Mouse (Mus musculus) forebrain, embryonic 14.5 days (tissue): ENCODE measurements around the gene Cstb. TPM values are rescaled to one million over a fixed set of nuclear protein-coding genes. Genes with fewer than 3 reads are reported as not detected.

Source experiments
- ATAC-seq: fragments of 200-750 bp; cut with Nextera tagmentation; 2 replicates; pipeline ENCODE4 v1.8.0; 2017; ENCODE audit warnings: mild to moderate bottlenecking, moderate library complexity
- DNase-seq: peaks from one replicate; pipeline ENCODE4 v3.0.0-alpha.2; 2015; ENCODE audit warnings: low spot score
- H3K27ac ChIP-seq: fragments of 300-500 bp; sonication (generic); 2 replicates; pipeline ENCODE4 v1.5.1; 2014; ENCODE audit warnings: low read depth, mild to moderate bottlenecking, control low read depth, low read length, moderate library complexity
- H3K27me3 ChIP-seq: fragments of 300-500 bp; sonication (generic); replicated peaks from 2 replicates; pipeline ENCODE4 v1.6.1; 2014; ENCODE audit warnings: low read length, control low read depth, mixed read lengths; ENCODE audit not compliant: control insufficient read depth, insufficient read depth
- H3K36me3 ChIP-seq: fragments of 300-500 bp; sonication (generic); 2 replicates; pipeline ENCODE4 v1.6.1; 2014; ENCODE audit warnings: low read length, control low read depth; ENCODE audit not compliant: control insufficient read depth, insufficient read depth
- H3K4me1 ChIP-seq: fragments of 300-500 bp; sonication (generic); 2 replicates; pipeline ENCODE4 v1.6.1; 2014; ENCODE audit warnings: antibody characterized with exemption, low read length, control low read depth; ENCODE audit not compliant: control insufficient read depth, insufficient read depth
- H3K4me2 ChIP-seq: fragments of 300-500 bp; sonication (generic); 2 replicates; pipeline ENCODE4 v1.6.1; 2014; ENCODE audit warnings: mild to moderate bottlenecking, control low read depth, low read length
- H3K4me3 ChIP-seq: fragments of 300-500 bp; sonication (generic); 2 replicates; pipeline ENCODE4 v1.5.1; 2014; ENCODE audit warnings: low read depth, low read length, control low read depth
- H3K9ac ChIP-seq: fragments of 300-500 bp; sonication (generic); 2 replicates; pipeline ENCODE4 v1.6.1; 2014; ENCODE audit warnings: mild to moderate bottlenecking, low read length, control low read depth, moderate library complexity
- H3K9me3 ChIP-seq: fragments of 300-500 bp; sonication (generic); replicated peaks from 2 replicates; pipeline ENCODE4 v1.6.1; 2016; ENCODE audit warnings: low read length, control low read depth, mixed read lengths; ENCODE audit not compliant: control insufficient read depth
- WGBS: fragments of 180-500 bp; shearing (Covaris S2); extraction: QIAGEN DNeasy Blood & Tissue Kit; methylation state at CpG from one replicate; pipeline ENCODE4 v1.1.7; 2014; 5-methylcytosine and 5-hydroxymethylcytosine counted together
- polyA plus RNA-seq: library from polyadenylated mRNA; unstranded; fragments of >200 nt; fragmentation: Nextera tagmentation; extraction: Ambion mirVana; gene quantifications from 2 replicates; pipeline ENCODE4 v1.2.1, GENCODE M21; 2014

Cstb gene
- polyA plus RNA-seq, 1 experiment from 2014 or later, result 142 TPM

DNA sequence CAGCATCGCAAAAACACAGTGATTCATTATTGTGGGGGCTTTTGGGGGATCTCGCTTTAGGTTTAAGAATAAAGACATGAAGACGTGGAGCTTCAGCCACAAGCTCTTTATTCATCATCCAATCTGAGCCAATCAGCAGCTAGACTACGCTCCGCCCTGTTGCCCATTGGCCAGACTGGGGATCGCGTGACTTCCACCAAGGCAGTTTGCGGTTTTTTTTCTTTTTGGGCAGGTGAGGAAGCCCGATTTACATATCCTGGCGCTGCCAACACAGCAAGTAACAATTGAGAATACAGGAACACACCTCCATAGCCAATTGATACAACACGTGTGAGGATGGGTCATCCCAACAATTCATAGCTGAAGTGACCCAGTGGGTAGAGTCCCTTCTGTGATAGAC lies 2.6 kb downstream of the Cstb start:
- Histone ChIP-seq H3K9ac (no peak overlapping the region), H3K4me1 (peaks cover 6% of the 10 kb centered on the region), H3K9me3 (no peaks in the 10 kb centered on the region), H3K36me3 (peaks cover 16% of the 10 kb centered on the region), H3K4me2 (no peak overlapping the region), H3K27ac (no peak overlapping the region), H3K27me3 (no peaks in the 10 kb centered on the region), H3K4me3 (no peak overlapping the region)
- ATAC-seq (no peak), DNase-seq (no peak)
- 91% methylated on average over 11 of the region's 11 CpGs for WGBS

DNA sequence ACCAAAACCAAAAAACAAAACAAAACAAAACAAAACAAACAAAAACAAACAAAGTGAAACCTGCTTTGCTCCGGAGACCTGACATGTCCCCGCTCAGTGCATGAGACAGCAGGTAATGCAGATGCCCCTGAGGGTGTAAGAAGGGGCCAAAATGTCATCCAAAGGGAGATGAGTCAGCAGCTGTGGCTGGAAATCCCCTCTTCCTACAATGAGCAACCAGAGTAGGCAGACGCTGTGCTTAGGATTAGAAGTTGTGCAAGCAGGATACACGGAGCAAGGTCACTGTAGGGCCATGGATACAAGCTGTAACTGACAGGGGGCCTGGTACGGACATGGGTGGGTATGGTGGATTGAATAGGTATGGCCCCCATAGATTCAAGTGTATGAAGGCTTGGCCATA lies 3.7 kb downstream of the Cstb start:
- 87% methylated on average over 5 of the region's 5 CpGs for WGBS
- no peak overlapping the region for H3K9ac ChIP-seq
- no peak overlapping the region for H3K4me2 ChIP-seq
- H3K27me3 ChIP-seq, result no peaks in the 10 kb centered on the region
- no peaks in the 10 kb centered on the region for H3K9me3 ChIP-seq
- peaks cover 6% of the 10 kb centered on the region for H3K4me1 ChIP-seq
- ATAC-seq (no peak), DNase-seq (no peak)
- no peak overlapping the region for H3K27ac ChIP-seq
- H3K4me3 ChIP-seq, result no peak overlapping the region
- peaks cover 16% of the 10 kb centered on the region for H3K36me3 ChIP-seq

DNA sequence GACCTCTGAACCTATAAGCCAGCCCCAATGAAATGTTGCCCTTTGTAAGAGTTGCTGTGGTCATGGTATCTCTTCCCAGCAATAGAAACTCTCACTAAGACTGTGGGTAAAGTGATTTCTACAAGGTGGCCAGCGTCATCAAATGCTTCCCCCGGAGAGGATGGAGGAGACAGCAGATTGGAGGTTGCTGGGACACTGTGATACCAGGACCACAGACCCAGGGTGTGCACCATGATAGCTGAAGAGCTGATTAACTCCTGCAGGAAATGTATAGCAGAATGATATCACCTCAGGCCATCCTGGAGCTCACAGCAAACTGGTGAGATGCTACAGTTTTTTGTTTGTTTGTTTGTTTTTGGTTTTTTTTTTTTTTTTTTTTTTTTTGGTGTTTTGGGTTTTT lies 4.3 kb downstream of the Cstb start:
- peaks cover 16% of the 10 kb centered on the region for H3K36me3 ChIP-seq
- H3K4me2 ChIP-seq, result no peak overlapping the region
- no peaks in the 10 kb centered on the region for H3K27me3 ChIP-seq
- no peak for ATAC-seq
- H3K27ac ChIP-seq, result no peak overlapping the region
- no peak for DNase-seq
- H3K9ac ChIP-seq, result no peak overlapping the region
- peaks cover 6% of the 10 kb centered on the region for H3K4me1 ChIP-seq
- 84% methylated on average over 2 of the region's 2 CpGs for WGBS
- no peaks in the 10 kb centered on the region for H3K9me3 ChIP-seq
- H3K4me3 ChIP-seq, result no peak overlapping the region

DNA sequence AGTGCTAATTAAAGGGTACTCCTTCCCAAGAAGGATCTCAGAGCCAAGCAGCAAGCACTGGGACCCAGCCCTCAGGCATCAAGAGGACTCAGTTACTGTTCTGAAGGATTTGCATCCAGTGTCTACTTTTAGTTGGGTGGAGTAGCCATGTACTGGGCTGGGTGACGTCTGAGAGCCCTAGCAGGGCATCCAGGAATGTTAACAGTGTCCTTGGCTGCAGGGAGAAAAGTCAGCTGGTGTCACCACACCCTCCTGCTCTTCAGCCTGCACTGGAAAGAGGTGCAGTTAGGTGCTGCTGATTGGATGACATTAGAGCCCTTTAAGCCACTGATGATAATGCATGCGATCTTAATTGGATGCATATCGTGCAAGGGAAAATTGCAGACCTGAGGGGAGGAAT lies 7.4 kb downstream of the Cstb start:
- H3K27ac ChIP-seq, result no peak overlapping the region

DNA sequence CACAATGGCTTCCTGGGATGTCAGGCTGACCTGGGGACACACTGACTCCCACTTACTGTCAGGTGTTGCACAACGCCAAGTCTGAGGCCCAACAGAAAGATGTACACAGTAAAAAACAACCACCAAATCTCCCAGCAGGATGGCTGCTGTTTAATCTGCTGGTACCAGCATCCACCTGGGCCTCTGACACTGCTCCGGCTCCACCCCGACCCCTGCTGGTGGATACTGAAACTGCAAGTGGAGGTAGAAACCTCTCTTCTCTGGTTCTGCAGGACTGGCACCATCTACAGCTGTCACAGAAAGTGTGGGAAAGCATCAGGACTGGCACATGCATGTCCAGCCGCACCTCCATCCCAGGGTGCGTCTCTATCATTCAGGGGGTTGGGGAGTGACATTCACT lies 12.6 kb downstream of the Cstb start:
- Histone ChIP-seq H3K9ac (no peak overlapping the region), H3K27me3 (no peaks in the 10 kb centered on the region), H3K4me3 (no peak overlapping the region), H3K9me3 (no peaks in the 10 kb centered on the region), H3K36me3 (no peaks in the 10 kb centered on the region; the same call in 1 of the 2 replicates), H3K27ac (no peak overlapping the region), H3K4me1 (no peaks in the 10 kb centered on the region), H3K4me2 (no peak overlapping the region)
- peak; percentile 72 for DNase-seq
- whole genome bisulfite sequencing, result 10% methylated on average over 5 of the region's 5 CpGs
- ATAC-seq, result peak; percentile 45

More for the DNA sequence above, 7.4 kb downstream of the Cstb start:
- no peak for ATAC-seq
- Histone ChIP-seq H3K36me3 (peaks cover 9% of the 10 kb centered on the region), H3K4me2 (no peak overlapping the region), H3K4me1 (no peaks in the 10 kb centered on the region), H3K27me3 (no peaks in the 10 kb centered on the region), H3K9ac (no peak overlapping the region), H3K4me3 (no peak overlapping the region), H3K9me3 (no peaks in the 10 kb centered on the region)
- WGBS, result 56% methylated on average over 3 of the region's 3 CpGs
- DNase-seq, result no peak

DNA sequence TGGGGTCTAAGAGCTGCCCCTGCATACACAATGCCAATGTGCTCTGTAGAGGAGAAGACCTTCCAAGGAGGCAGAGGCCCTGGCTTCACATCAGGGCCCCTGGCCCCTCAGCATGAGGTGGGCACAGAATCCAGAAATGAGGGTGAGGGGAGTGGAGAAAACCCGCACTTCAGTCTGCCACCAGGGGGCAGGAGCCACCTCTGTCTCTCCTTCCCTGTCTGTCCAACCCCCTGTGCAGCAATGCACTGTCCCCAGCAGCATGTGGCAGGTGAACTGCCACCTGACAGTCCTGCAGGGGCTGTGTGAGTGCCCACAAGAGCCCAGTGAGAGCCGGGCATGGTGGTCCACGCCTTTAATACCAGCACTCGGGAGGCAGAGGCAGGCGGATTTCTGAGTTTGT lies 14.1 kb downstream of the Cstb start:
- Histone ChIP-seq H3K9ac (no peak overlapping the region), H3K36me3 (peaks cover 4% of the 10 kb centered on the region; the same call in 1 of the 2 replicates), H3K27me3 (no peaks in the 10 kb centered on the region), H3K4me3 (no peak overlapping the region), H3K4me2 (no peak overlapping the region), H3K27ac (no peak overlapping the region), H3K9me3 (no peaks in the 10 kb centered on the region), H3K4me1 (no peaks in the 10 kb centered on the region)
- no peak for ATAC-seq
- 53% methylated on average over 5 of the region's 5 CpGs for WGBS
- peak; percentile 20 for DNase-seq

DNA sequence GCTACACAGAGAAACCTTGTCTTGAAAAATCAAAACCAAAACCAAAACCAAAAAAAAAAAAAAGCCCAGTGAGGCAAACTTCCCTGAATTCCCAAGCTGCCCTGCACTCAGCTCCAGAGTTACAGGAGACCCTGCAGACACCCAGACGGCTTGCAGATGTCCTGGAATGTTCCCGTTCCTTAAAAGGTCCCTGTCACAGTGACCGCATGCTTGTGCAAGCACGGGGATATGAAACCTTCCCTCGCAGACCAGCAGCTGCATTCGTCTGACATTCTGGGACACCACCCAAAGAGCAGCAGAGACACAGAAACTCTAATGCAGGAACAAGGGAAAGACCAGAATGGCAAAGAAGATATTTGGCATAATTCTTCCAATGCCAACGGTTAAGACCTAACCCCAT lies 14.5 kb downstream of the Cstb start:
- H3K4me1 ChIP-seq, result no peaks in the 10 kb centered on the region
- WGBS, result 94% methylated on average over 7 of the region's 7 CpGs
- no peaks in the 10 kb centered on the region for H3K27me3 ChIP-seq

DNA sequence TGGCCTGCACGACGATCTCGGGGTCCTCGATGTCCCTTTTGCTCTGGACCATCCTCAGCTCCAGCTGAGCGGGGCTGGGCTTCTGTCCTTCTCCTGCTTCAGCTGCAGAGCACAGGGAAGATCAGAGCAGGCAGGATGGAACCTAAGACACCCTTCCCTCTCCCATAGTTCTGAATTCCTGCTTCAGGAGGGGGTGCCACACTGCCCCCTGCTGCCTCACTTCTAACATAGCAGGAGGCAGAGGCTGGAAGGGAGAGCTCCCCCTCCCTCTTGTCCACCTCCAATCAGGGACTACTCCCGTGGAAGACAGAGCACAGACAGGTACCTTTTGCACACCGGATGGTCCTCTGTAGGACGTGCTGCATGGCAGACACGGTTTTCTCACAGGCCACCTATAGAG lies 15.3 kb downstream of the Cstb start:
- Histone ChIP-seq H3K4me3 (no peak overlapping the region), H3K4me1 (no peaks in the 10 kb centered on the region), H3K27me3 (no peaks in the 10 kb centered on the region), H3K4me2 (no peak overlapping the region), H3K27ac (no peak overlapping the region), H3K9ac (no peak overlapping the region), H3K36me3 (peaks cover 4% of the 10 kb centered on the region; the same call in 1 of the 2 replicates), H3K9me3 (no peaks in the 10 kb centered on the region)
- ATAC-seq (no peak), DNase-seq (peak; percentile 37)
- 74% methylated on average over 9 of the region's 9 CpGs for WGBS

More for the DNA sequence above, 14.5 kb downstream of the Cstb start:
- Histone ChIP-seq H3K27ac (no peak overlapping the region), H3K4me3 (no peak overlapping the region), H3K9ac (no peak overlapping the region), H3K9me3 (no peaks in the 10 kb centered on the region), H3K4me2 (no peak overlapping the region), H3K36me3 (peaks cover 4% of the 10 kb centered on the region; the same call in 1 of the 2 replicates)
- no peak for DNase-seq
- no peak for ATAC-seq

DNA sequence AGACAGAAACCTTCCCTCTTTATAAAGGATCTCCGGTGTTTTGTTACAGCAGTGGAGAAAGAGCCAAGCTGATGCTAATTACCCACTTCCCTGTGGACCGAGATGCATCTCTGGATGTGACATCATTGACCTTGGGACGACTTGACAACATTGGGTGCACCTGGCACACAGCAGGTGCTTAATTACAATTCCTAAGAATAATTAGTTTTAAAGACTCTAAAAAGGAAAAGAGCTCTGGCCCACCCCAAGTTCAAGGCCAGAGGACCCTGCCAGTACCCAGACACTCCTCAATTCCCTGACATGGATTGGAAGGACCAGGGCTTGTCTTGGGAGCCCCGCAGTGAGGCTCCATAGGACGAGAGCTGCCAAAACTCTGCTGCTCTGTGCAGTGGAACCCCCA lies 16.1 kb downstream of the Cstb start:
- no peak overlapping the region for H3K4me2 ChIP-seq
- no peak for DNase-seq
- H3K27me3 ChIP-seq, result no peaks in the 10 kb centered on the region
- no peaks in the 10 kb centered on the region for H3K9me3 ChIP-seq
- H3K9ac ChIP-seq, result no peak overlapping the region
- H3K36me3 ChIP-seq, result peaks cover 4% of the 10 kb centered on the region; the same call in 1 of the 2 replicates
- ATAC-seq, result no peak
- no peak overlapping the region for H3K27ac ChIP-seq
- H3K4me3 ChIP-seq, result no peak overlapping the region
- 83% methylated on average over 5 of the region's 5 CpGs for WGBS
- H3K4me1 ChIP-seq, result no peaks in the 10 kb centered on the region
